Mouse (Mus musculus) liver, embryonic 18 days (tissue): ENCODE measurements around the gene Mmp13. TPM values are rescaled to one million over a fixed set of nuclear protein-coding genes. Genes with fewer than 3 reads are reported as not detected.

ENCODE experiments used
- polyA plus RNA-seq: library from polyadenylated mRNA; depleted of rRNA; stranded (reverse); fragments of >200 nt; gene quantifications from 2 replicates; pipeline ENCODE4 v1.2.3, GENCODE M21; 2012; rRNA removed

Gene Mmp13
- polyA plus RNA-seq = 0.26 and 0.36 TPM in 2 replicates

GRCm38 (mm10) chr9:7272214-7272613, at the start of gene Mmp13:
Mmp13 (plus strand) TSS chr9:7272514.

Other genes with a start within 250 kb of the Mmp13 start
- gene Dync2h1, start 88.1 kb upstream of the Mmp13 start, polyA plus RNA-seq = 0.35 and 0.43 TPM in 2 replicates
- gene Dcun1d5, start 88.0 kb upstream of the Mmp13 start, polyA plus RNA-seq = 29.2 and 31.0 TPM in 2 replicates
- gene Mmp12, start 71.9 kb downstream of the Mmp13 start, polyA plus RNA-seq = 0.05 and 0.06 TPM in 2 replicates
- not detected in 2 replicates for gene Mmp1b, start 115.5 kb downstream of the Mmp13 start, polyA plus RNA-seq
- gene Mmp3, start 173.3 kb downstream of the Mmp13 start, polyA plus RNA-seq = not detected in 2 replicates
- gene Mmp10, start 229.8 kb downstream of the Mmp13 start, polyA plus RNA-seq = not detected in 2 replicates